ENCODE assay signal across 27 mouse cellular contexts in the genomic region with DNA sequence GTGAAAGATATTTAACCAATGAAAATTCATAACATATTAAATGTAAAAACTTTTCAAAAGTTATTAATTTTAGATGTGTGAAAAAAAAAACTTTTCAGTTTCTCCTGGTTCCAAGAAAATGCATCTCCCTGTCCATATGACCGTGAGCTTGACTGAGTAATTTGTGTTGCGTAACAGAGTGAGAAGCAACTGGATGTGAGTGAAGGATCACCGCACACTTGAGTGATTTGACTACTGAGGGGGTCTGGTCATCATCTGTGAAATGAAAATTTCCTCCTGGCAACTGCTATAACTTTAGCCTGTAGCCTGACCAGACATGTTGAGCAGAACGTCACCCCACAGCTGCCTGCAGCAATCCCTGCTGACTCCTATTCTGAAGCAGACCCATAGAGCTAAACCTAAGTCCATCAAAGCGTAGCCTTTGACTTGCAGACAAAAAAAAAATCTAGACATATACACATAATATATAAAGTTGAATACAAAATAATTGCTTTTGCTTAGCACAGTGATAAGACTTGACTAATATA.
DNase-seq lines count a peak whose midpoint lies in the region; ATAC-seq and TF ChIP-seq lines count a peak whose summit lies in the region.
"Had no signal": no experiment of that assay in that cellular context is flagged by ENCODE, and none has a peak within 500 bp of the region (broad histone marks: within the 10 kb centered on the region; RNA-seq: fewer than 3 reads in every experiment).

No protein-coding gene starts in this region.

- DNase-seq in cerebellum, postnatal 10 days, result peak; percentile 1 to 2
- no peak for DNase-seq in cerebellum, adult 18-20 months
- no peak for DNase-seq in lung, adult 18-20 months
- peak; percentile 2 for DNase-seq in midbrain, postnatal 0 days (ENCODE audit: low spot score)
- DNase-seq in midbrain, embryonic 14.5 days, result no peak
- DNase-seq in layer of hippocampus, postnatal 36 days, result no peak
- DNase-seq: adrenal gland, adult 8-10 months; adrenal gland, postnatal 25 days; cerebellum, adult 11-12 months; cerebellum, adult 9-10 months; cerebellum, postnatal 25 days; forebrain, postnatal 0 days; gastrocnemius, adult 2 months; gastrocnemius, postnatal 25 days; heart, adult 18-20 months; heart, postnatal 10 days; heart, postnatal 36 days had no signal

- no peak overlapping the region for H3K4me2 ChIP-seq in lung, embryonic 15.5 days
- no peak overlapping the region for H3K4me2 ChIP-seq in midbrain, postnatal 0 days (ENCODE audit: low read depth, low read length, poor library complexity, severe bottlenecking)
- H3K4me2 ChIP-seq in midbrain, embryonic 14.5 days (ENCODE audit: low read length), result no peak overlapping the region
- no peak overlapping the region for H3K4me2 ChIP-seq in myocyte (ENCODE audit: low read depth)
- H3K4me2 ChIP-seq: embryonic facial prominence, embryonic 12.5 days; embryonic facial prominence, embryonic 15.5 days; heart, embryonic 12.5 days; heart, embryonic 15.5 days; hindbrain, embryonic 15.5 days had no signal

- no peaks in the 10 kb centered on the region for H3K9me3 ChIP-seq in lung, embryonic 15.5 days
- H3K9me3 ChIP-seq in midbrain, postnatal 0 days (ENCODE audit: low read length), result no peaks in the 10 kb centered on the region
- H3K9me3 ChIP-seq in midbrain, embryonic 14.5 days (ENCODE audit: control insufficient read depth, low read length), result no peaks in the 10 kb centered on the region
- H3K9me3 ChIP-seq: embryonic facial prominence, embryonic 12.5 days; embryonic facial prominence, embryonic 15.5 days; heart, embryonic 12.5 days; heart, embryonic 15.5 days; hindbrain, embryonic 10.5 days; hindbrain, embryonic 15.5 days had no signal

- no peak overlapping the region for H3ac ChIP-seq in myocyte (ENCODE audit: control insufficient read depth, insufficient read length)

- H3K4me1 ChIP-seq in lung, embryonic 15.5 days, result no peaks in the 10 kb centered on the region
- H3K4me1 ChIP-seq in midbrain, postnatal 0 days (ENCODE audit: insufficient read depth, low read length), result no peaks in the 10 kb centered on the region
- H3K4me1 ChIP-seq in midbrain, embryonic 14.5 days (ENCODE audit: control insufficient read depth, insufficient read depth, low read length), result no peaks in the 10 kb centered on the region
- H3K4me1 ChIP-seq: embryonic facial prominence, embryonic 12.5 days; embryonic facial prominence, embryonic 15.5 days; heart, embryonic 12.5 days; heart, embryonic 15.5 days; hindbrain, embryonic 10.5 days; hindbrain, embryonic 15.5 days had no signal

- H3K4me3 ChIP-seq in lung, embryonic 15.5 days, result no peak overlapping the region
- H3K4me3 ChIP-seq in midbrain, postnatal 0 days (ENCODE audit: low read depth, low read length), result no peak overlapping the region
- no peak overlapping the region for H3K4me3 ChIP-seq in midbrain, embryonic 14.5 days (replicated peaks; ENCODE audit: low read depth, low read length)
- H3K4me3 ChIP-seq in myocyte, result no peak overlapping the region
- H3K4me3 ChIP-seq: embryonic facial prominence, embryonic 12.5 days; embryonic facial prominence, embryonic 15.5 days; gastrocnemius, adult 2 months; heart, embryonic 12.5 days; heart, embryonic 15.5 days; hindbrain, embryonic 10.5 days; hindbrain, embryonic 15.5 days had no signal

- H3K9ac ChIP-seq in lung, embryonic 15.5 days, result no peak overlapping the region
- H3K9ac ChIP-seq in midbrain, postnatal 0 days (replicated peaks; ENCODE audit: low read length, poor library complexity, severe bottlenecking), result no peak overlapping the region
- no peak overlapping the region for H3K9ac ChIP-seq in midbrain, embryonic 14.5 days (replicated peaks; ENCODE audit: low read length)
- H3K9ac ChIP-seq: embryonic facial prominence, embryonic 12.5 days; embryonic facial prominence, embryonic 15.5 days; forebrain, postnatal 0 days; heart, embryonic 12.5 days; heart, embryonic 15.5 days; hindbrain, embryonic 15.5 days had no signal

- H3K79me2 ChIP-seq in myocyte (ENCODE audit: control insufficient read depth, insufficient read depth), result no peaks in the 10 kb centered on the region

- no peak for TF ChIP-seq CTCF in midbrain, postnatal 0 days (IDR thresholded peaks at IDR 0.05)

- no peaks in the 10 kb centered on the region for H3K27me3 ChIP-seq in lung, embryonic 15.5 days
- no peaks in the 10 kb centered on the region for H3K27me3 ChIP-seq in midbrain, postnatal 0 days (ENCODE audit: insufficient read depth, low read length)
- H3K27me3 ChIP-seq in midbrain, embryonic 14.5 days (ENCODE audit: control insufficient read depth, insufficient read depth, low read length), result no peaks in the 10 kb centered on the region
- H3K27me3 ChIP-seq in myocyte (ENCODE audit: control insufficient read depth, insufficient read depth, insufficient read length), result no peaks in the 10 kb centered on the region
- H3K27me3 ChIP-seq: embryonic facial prominence, embryonic 12.5 days; embryonic facial prominence, embryonic 15.5 days; heart, embryonic 12.5 days; heart, embryonic 15.5 days; hindbrain, embryonic 15.5 days had no signal

- no peaks in the 10 kb centered on the region for H3K36me3 ChIP-seq in lung, embryonic 15.5 days
- H3K36me3 ChIP-seq in midbrain, postnatal 0 days (ENCODE audit: insufficient read depth, low read length), result no peaks in the 10 kb centered on the region
- no peaks in the 10 kb centered on the region for H3K36me3 ChIP-seq in midbrain, embryonic 14.5 days (ENCODE audit: control insufficient read depth, insufficient read depth, low read length)
- no peaks in the 10 kb centered on the region for H3K36me3 ChIP-seq in myocyte (ENCODE audit: control insufficient read depth, insufficient read depth)
- H3K36me3 ChIP-seq: embryonic facial prominence, embryonic 12.5 days; embryonic facial prominence, embryonic 15.5 days; heart, embryonic 12.5 days; heart, embryonic 15.5 days; hindbrain, embryonic 10.5 days; hindbrain, embryonic 15.5 days had no signal

- ATAC-seq in lung, embryonic 15.5 days (ENCODE audit: borderline replicate concordance, extremely low read depth, low FRiP score, low TSS enrichment), result peak; percentile 91
- ATAC-seq in midbrain, postnatal 0 days (ENCODE audit: low FRiP score), result no peak; the same call in 1 of the 2 replicates
- ATAC-seq in midbrain, embryonic 14.5 days (ENCODE audit: low FRiP score, low TSS enrichment), result no peak
- ATAC-seq: CD4-positive, CD25-positive, alpha-beta regulatory T cell, adult 4 months; forebrain, embryonic 14.5 days; forebrain, postnatal 0 days had no signal

- TF ChIP-seq POLR2A in myocyte (IDR thresholded peaks at IDR 0.05; ENCODE audit: insufficient read length, low read depth), result no peak

- no peak overlapping the region for H3K27ac ChIP-seq in lung, embryonic 15.5 days
- no peak overlapping the region for H3K27ac ChIP-seq in midbrain, postnatal 0 days (ENCODE audit: low read depth, low read length)
- no peak overlapping the region for H3K27ac ChIP-seq in midbrain, embryonic 14.5 days (replicated peaks; ENCODE audit: low read depth, low read length)
- H3K27ac ChIP-seq: embryonic facial prominence, embryonic 12.5 days; embryonic facial prominence, embryonic 15.5 days; gastrocnemius, adult 2 months; heart, embryonic 15.5 days; hindbrain, embryonic 10.5 days; hindbrain, embryonic 15.5 days had no signal

- WGBS in lung, embryonic 15.5 days, result 47% methylated on average over 5 of the region's 5 CpGs
- WGBS in midbrain, postnatal 0 days, result 78% methylated on average over 5 of the region's 5 CpGs
- WGBS in midbrain, embryonic 14.5 days, result 78% methylated on average over 5 of the region's 5 CpGs

TF ChIP-seq in myocyte, 11 proteins besides CTCF, POLR2A, EP300 and RAD21:
- TF ChIP-seq CEBPB (IDR thresholded peaks at IDR 0.05; ENCODE audit: insufficient read depth, poor library complexity, severe bottlenecking) (peak; percentile 54; the same call in 1 of the 2 replicates), MAX (IDR thresholded peaks at IDR 0.05; ENCODE audit: low read depth) (no peak), TCF3 (IDR thresholded peaks at IDR 0.05; ENCODE audit: insufficient read length, low read depth) (no peak)
TF ChIP-seq in myocyte: peak in this region for 1.

Comparison
In these comparisons a context has a peak if more than half of its experiments do, and no peak if none do; other contexts are left out.
1. DNase-seq: peak in cerebellum, postnatal 10 days (2 of 2) and midbrain, postnatal 0 days (single experiment); none in cerebellum, adult 18-20 months (0 of 2), lung, adult 18-20 months (0 of 2), midbrain, embryonic 14.5 days (single experiment) and layer of hippocampus, postnatal 36 days (0 of 2).